Mouse (Mus musculus) heart, embryonic 13.5 days (tissue): ENCODE data around the gene Htr5b. TPM values are rescaled to one million over a fixed set of nuclear protein-coding genes. Genes with fewer than 3 reads are reported as not detected.

ENCODE experiments used
- ATAC-seq: fragments of 200-750 bp; cut with Nextera tagmentation; 2 replicates; pipeline ENCODE4 v1.8.0; 2017; ENCODE audit warnings: moderate TSS enrichment; ENCODE audit not compliant: insufficient number of reproducible peaks, low FRiP score, low TSS enrichment; ENCODE audit errors: extremely low read depth
- H3K27ac ChIP-seq: fragments of 300-500 bp; sonication (generic); replicated peaks from 2 replicates; pipeline ENCODE4 v1.5.1; 2015; ENCODE audit warnings: moderate library complexity, mild to moderate bottlenecking, inconsistent platforms
- H3K27me3 ChIP-seq: fragments of 300-500 bp; sonication (generic); replicated peaks from 2 replicates; pipeline ENCODE4 v1.6.1; 2015; ENCODE audit warnings: mild to moderate bottlenecking, inconsistent platforms
- H3K36me3 ChIP-seq: fragments of 300-500 bp; sonication (generic); 2 replicates; pipeline ENCODE4 v1.6.1; 2015; ENCODE audit warnings: mild to moderate bottlenecking, inconsistent platforms
- H3K4me1 ChIP-seq: fragments of 300-500 bp; sonication (generic); 2 replicates; pipeline ENCODE4 v1.6.1; 2015; ENCODE audit warnings: inconsistent platforms
- H3K4me2 ChIP-seq: fragments of 300-500 bp; sonication (generic); 2 replicates; pipeline ENCODE4 v1.6.1; 2015; ENCODE audit warnings: inconsistent platforms, mild to moderate bottlenecking, moderate library complexity
- H3K4me3 ChIP-seq: fragments of 300-500 bp; sonication (generic); 2 replicates; pipeline ENCODE4 v1.5.1; 2015; ENCODE audit warnings: moderate library complexity, mild to moderate bottlenecking, inconsistent platforms
- H3K9ac ChIP-seq: fragments of 300-500 bp; sonication (generic); 2 replicates; pipeline ENCODE4 v1.6.1; 2015; ENCODE audit warnings: inconsistent platforms, mild to moderate bottlenecking, moderate library complexity
- H3K9me3 ChIP-seq: fragments of 300-500 bp; sonication (generic); 2 replicates; pipeline ENCODE4 v1.6.1; 2016; ENCODE audit warnings: inconsistent platforms
- WGBS: fragments of 180-500 bp; shearing (Covaris S2); methylation state at CpG from one replicate; pipeline ENCODE4 v1.1.7; 2015; ENCODE audit warnings: mixed read lengths; 5-methylcytosine and 5-hydroxymethylcytosine counted together
- polyA plus RNA-seq: library from polyadenylated mRNA; unstranded; fragments of >200 nt; fragmentation: Nextera tagmentation; extraction: Ambion mirVana; gene quantifications from 2 replicates; pipeline ENCODE4 v1.2.1, GENCODE M21; 2015

The Htr5b gene
- polyA plus RNA-seq, 1 experiment from 2014 or later: 0.48 TPM

DNA sequence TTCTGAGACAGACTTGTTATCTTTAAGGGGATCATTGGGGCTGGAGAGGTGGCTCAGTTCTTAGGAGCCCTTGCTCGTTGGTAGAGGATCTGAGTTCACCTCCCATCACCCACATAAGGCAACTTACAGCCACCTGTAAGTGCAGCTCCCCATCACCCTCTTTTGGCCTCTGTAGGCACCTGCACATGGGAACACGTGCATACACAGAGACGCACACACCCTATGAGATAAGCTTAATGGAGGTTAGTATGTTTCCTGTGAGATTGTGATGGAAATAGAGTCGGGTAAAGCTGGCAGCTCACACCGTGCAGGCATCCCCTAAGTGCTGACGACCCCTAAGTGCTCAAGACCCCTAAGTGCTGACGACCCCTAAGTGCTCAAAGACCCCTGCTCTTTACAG is 3.2 kb upstream of the Htr5b start:
- no peak for ATAC-seq
- WGBS: 38% methylated on average over 7 of the region's 7 CpGs
- H3K27ac ChIP-seq: no peak overlapping the region
- H3K4me2 ChIP-seq: no peak overlapping the region
- H3K36me3 ChIP-seq: no peaks in the 10 kb centered on the region
- peaks cover 17% of the 10 kb centered on the region for H3K4me1 ChIP-seq
- H3K9me3 ChIP-seq: no peaks in the 10 kb centered on the region
- no peak overlapping the region for H3K4me3 ChIP-seq
- no peak overlapping the region for H3K9ac ChIP-seq
- H3K27me3 ChIP-seq: peaks cover 48% of the 10 kb centered on the region

DNA sequence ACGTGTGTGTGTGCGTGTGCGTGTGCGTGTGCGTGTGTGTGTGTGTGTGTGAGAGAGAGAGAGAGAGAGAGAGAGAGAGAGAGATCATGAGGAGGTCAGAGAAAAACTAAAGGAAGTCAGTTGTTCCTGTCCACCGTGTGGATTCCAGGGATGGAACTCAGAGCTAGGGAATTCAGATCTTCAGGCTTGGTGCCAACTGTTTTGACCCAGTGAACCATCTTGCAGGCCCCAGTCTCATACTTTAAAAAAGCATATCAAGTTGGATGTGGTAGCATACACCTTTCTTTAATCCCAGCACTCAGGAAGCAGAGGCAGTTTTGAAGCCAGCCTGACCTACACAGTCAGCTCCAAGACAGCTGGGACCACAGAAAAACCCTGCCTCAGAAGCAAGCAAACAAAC is 1.0 kb upstream of the Htr5b start:
- no peak overlapping the region for H3K9ac ChIP-seq
- H3K36me3 ChIP-seq: no peaks in the 10 kb centered on the region
- H3K27ac ChIP-seq: no peak overlapping the region
- H3K9me3 ChIP-seq: no peaks in the 10 kb centered on the region
- peaks cover 17% of the 10 kb centered on the region for H3K4me1 ChIP-seq
- WGBS: 72% methylated on average over 6 of the region's 6 CpGs
- no peak overlapping the region for H3K4me3 ChIP-seq
- H3K27me3 ChIP-seq: peaks cover 54% of the 10 kb centered on the region
- no peak for ATAC-seq
- H3K4me2 ChIP-seq: no peak overlapping the region

DNA sequence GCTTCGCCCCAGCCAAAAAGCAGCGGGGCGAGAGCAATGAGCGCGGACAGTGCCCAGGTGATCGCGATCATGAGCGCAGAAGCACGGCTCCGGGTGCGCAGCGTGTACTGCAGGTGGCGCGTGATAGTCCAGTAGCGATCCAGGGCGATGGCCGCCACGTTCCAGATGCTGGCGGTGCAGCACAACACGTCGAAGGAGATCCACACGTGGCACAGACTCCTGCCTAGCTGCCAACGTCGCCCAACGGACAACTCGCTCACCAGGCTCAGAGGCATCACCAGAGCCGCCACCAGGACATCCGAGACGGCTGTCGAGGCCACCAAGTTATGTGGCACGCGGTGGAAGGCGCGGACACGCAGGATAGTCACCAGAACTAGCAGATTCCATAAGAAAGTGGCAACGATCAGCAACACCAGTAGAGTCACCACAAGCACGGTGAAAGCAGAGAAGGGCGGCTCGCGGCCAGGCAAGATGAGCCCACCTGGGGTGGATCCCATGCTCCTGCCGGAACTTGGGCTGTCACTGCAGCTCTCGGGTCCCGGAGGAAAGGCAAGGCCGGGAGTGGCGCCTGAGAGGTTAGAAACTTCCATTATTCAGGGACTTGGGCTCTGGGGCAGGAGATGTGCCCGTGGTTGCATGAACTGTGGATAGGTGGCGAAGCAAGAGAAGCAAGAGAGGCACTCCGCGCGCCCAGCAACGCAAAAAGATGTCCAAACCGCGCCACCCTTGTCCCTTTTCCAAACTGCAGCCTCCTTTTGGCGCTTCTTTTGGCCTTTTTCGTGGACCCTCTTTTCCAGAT is 466 bp downstream of the Htr5b start:
- no peak for ATAC-seq
- Histone ChIP-seq H3K27me3 (peaks cover 52% of the 10 kb centered on the region), H3K4me2 (peak overlapping the region; percentile 76), H3K4me3 (peak overlapping the region; percentile 48), H3K9me3 (no peaks in the 10 kb centered on the region), H3K27ac (no peak overlapping the region), H3K9ac (0 out of 2 replicates have a peak overlapping the region, but pooled peaks have one; percentile 33), H3K36me3 (no peaks in the 10 kb centered on the region), H3K4me1 (peaks cover 17% of the 10 kb centered on the region)
- WGBS: 11% methylated on average over 55 of the region's 55 CpGs

DNA sequence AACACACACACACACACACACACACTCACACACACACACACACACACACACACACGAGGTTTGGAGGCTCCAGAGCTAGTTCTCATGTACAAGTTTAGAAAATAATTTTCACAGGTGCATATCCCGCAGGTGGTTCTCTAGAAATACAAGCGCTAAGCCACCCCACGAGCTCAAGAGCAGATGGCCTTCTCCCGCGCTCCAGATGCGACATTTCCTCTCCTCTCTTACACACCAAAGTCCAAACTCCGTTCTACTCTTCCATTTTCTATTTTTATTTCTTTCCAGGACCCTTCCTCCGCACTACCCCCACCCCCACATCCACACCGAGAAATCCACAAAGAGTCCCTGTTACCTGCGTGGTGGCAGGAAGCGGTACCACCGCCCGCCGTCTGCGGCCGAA is 1.2 kb downstream of the Htr5b start:
- Histone ChIP-seq H3K4me1 (peaks cover 17% of the 10 kb centered on the region), H3K9me3 (no peaks in the 10 kb centered on the region), H3K27me3 (peaks cover 51% of the 10 kb centered on the region), H3K36me3 (no peaks in the 10 kb centered on the region), H3K4me2 (peak overlapping the region; percentile 76), H3K4me3 (peak overlapping the region; percentile 48), H3K27ac (no peak overlapping the region), H3K9ac (no peak overlapping the region)
- 48% methylated on average over 17 of the region's 17 CpGs for WGBS
- ATAC-seq: no peak

DNA sequence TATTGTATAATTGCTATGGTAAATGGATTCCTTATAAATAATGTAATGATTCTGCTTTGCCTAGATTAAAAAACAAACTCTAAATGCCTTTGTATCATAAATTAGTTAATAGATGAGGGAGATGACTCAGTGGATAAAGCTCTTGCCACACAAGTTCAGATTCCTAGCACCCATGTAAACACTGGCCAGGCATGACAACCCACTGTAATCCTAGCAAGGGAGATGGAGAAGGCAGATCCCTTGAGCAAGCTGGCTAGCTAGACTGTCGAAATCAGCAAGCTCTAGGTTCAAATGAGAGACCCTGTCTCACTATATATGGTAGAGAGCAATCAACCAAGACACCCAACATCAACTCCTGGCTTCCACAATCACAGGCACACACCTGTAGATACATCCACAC is 9.7 kb downstream of the Htr5b start:
- H3K9ac ChIP-seq: no peak overlapping the region
- H3K4me1 ChIP-seq: no peaks in the 10 kb centered on the region
- H3K27me3 ChIP-seq: no peaks in the 10 kb centered on the region
- no peak overlapping the region for H3K4me3 ChIP-seq
- H3K9me3 ChIP-seq: no peaks in the 10 kb centered on the region
- WGBS: 48% methylated on average over 1 of the region's 1 CpGs
- no peaks in the 10 kb centered on the region for H3K36me3 ChIP-seq
- no peak for ATAC-seq
- H3K27ac ChIP-seq: no peak overlapping the region
- H3K4me2 ChIP-seq: no peak overlapping the region

DNA sequence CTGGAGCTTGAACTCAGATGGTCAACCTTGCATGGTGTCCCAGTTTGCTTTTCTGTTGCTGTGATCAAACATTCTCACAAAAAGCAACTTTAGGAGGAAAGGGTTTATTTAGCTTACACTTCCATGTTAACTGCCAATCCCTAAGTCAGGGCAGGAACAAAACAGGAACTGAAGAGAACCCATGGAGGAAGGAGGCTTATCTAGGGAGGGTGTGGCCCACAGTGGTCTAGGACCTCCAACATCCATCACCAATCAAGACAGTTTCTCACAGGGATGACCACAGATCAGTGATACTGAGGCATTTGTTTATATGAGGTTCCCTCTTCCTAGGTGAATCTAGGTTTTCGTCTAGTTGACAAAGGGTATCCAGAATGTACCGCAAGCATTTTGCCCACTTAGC is 16.3 kb downstream of the Htr5b start:
- peaks cover 7% of the 10 kb centered on the region for H3K36me3 ChIP-seq
- H3K27me3 ChIP-seq: no peaks in the 10 kb centered on the region
- H3K4me2 ChIP-seq: no peak overlapping the region
- WGBS: 83% methylated on average over 2 of the region's 2 CpGs
- H3K9ac ChIP-seq: no peak overlapping the region
- H3K27ac ChIP-seq: no peak overlapping the region
- H3K9me3 ChIP-seq: peaks cover 4% of the 10 kb centered on the region; the same call in 1 of the 2 replicates
- H3K4me3 ChIP-seq: no peak overlapping the region
- no peaks in the 10 kb centered on the region for H3K4me1 ChIP-seq
- no peak for ATAC-seq

DNA sequence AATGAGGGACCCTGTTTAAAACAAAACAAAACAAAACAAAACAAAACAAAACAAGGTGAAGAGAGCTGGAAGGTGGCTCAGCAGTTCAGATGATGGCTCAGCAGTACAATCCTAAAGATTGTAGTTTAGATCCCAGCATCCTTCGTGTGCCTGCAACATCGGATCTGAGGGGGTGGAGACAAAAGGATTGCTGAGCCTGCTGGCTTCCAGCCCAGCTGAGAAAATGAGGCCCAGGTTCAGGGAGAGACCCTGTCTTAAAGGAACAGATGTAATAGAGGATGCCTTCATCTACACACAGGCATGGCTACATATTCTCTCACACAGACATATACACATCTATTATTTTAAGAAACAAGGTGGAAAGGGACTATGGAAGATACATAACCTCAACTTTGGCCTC is 17.1 kb downstream of the Htr5b start:
- H3K27ac ChIP-seq: no peak overlapping the region
- H3K4me2 ChIP-seq: no peak overlapping the region
- H3K4me3 ChIP-seq: no peak overlapping the region
- 44% methylated on average over 2 of the region's 2 CpGs for WGBS
- no peak overlapping the region for H3K9ac ChIP-seq
- no peaks in the 10 kb centered on the region for H3K27me3 ChIP-seq
- H3K36me3 ChIP-seq: peaks cover 13% of the 10 kb centered on the region
- H3K9me3 ChIP-seq: peaks cover 4% of the 10 kb centered on the region; the same call in 1 of the 2 replicates
- ATAC-seq: no peak
- no peaks in the 10 kb centered on the region for H3K4me1 ChIP-seq

DNA sequence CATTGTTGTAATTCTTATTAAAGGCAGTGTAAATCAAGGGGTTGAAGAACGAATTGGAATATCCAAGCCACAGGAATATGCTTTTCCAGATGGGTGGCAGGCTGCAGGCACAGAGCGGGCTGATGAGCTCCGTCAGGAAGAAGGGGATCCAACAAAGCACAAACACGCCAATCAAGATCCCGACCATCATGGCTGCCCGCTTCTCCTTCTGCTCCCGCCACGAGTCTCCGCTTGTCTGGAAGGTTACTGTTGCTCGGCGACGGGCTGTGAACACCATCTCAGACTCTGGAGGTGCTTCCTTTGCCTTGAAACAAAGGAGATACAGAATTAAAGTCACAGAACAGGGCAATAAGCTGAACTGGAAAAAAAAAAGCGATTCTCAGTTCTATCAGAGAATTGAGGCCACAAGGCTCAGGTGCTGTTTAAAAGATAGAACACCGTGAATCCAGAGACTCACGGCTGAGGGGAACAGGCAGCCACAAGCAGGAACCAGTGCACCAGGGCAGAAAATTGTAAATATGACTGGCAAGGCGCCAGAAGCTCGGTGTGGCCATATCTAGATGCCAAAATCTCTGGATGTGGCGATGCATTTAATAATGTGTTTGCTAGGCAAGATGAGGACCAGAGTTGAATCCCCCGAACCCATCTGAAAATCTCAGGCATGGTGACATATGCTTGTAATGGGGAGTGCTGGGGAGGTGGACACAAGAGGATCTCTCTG is 17.7 kb downstream of the Htr5b start:
- no peak overlapping the region for H3K9ac ChIP-seq
- peaks cover 20% of the 10 kb centered on the region for H3K36me3 ChIP-seq
- H3K4me1 ChIP-seq: no peaks in the 10 kb centered on the region
- no peak overlapping the region for H3K4me3 ChIP-seq
- no peaks in the 10 kb centered on the region for H3K27me3 ChIP-seq
- 79% methylated on average over 19 of the region's 19 CpGs for WGBS
- peaks cover 4% of the 10 kb centered on the region; the same call in 1 of the 2 replicates for H3K9me3 ChIP-seq
- ATAC-seq: no peak
- H3K27ac ChIP-seq: no peak overlapping the region
- H3K4me2 ChIP-seq: no peak overlapping the region

DNA sequence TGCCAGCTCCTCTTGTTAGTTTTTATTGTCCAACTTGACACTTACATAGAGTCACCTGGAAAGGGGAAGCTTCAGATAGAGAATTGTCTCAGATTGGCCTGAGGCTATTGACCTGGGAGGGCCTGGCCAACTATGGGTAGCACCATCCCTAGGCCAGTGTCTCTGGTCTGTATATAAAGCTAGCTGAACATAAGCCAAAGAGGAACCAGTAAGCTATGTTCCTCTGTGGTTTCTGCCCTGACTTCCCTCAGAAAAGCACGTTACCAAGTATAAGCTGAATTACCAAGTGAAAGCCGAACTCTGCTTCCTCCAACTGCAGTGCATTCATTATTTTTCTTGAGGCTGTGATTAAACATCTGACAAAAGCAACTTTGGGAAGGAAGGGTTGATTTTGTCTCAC is 19.5 kb downstream of the Htr5b start:
- Histone ChIP-seq H3K4me3 (no peak overlapping the region), H3K9me3 (peaks cover 4% of the 10 kb centered on the region; the same call in 1 of the 2 replicates), H3K27me3 (no peaks in the 10 kb centered on the region), H3K4me2 (no peak overlapping the region), H3K9ac (no peak overlapping the region), H3K36me3 (peaks cover 34% of the 10 kb centered on the region), H3K4me1 (no peaks in the 10 kb centered on the region), H3K27ac (no peak overlapping the region)
- WGBS: 79% methylated on average over 2 of the region's 2 CpGs
- ATAC-seq: no peak

DNA sequence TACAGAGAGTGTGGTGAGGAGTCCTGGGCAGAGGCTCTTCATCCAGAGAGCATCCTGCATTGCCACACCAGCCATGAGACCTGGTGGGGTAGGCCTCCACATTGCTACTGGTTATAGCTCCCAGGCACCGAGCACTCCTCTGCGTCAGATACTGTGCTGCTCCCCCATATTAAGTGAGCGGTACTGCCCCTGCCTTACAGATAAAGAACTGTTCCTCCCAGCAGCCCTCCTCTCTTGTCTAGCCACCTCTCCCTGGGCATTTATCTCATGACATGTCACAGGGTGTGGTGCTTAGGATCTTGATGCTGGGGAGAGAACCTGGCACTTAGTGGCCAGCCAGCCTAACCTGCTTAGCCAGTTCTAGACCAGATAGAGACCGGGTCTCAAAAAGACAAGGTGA is 31.2 kb downstream of the Htr5b start:
- Histone ChIP-seq H3K4me1 (no peaks in the 10 kb centered on the region), H3K4me2 (no peak overlapping the region), H3K36me3 (peaks cover 100% of the 10 kb centered on the region), H3K27me3 (no peaks in the 10 kb centered on the region), H3K9me3 (no peaks in the 10 kb centered on the region), H3K4me3 (no peak overlapping the region), H3K27ac (no peak overlapping the region), H3K9ac (no peak overlapping the region)
- 0 out of 2 replicates have a peak, but pooled peaks have one; percentile 10 for ATAC-seq
- 81% methylated on average over 4 of the region's 4 CpGs for WGBS

DNA sequence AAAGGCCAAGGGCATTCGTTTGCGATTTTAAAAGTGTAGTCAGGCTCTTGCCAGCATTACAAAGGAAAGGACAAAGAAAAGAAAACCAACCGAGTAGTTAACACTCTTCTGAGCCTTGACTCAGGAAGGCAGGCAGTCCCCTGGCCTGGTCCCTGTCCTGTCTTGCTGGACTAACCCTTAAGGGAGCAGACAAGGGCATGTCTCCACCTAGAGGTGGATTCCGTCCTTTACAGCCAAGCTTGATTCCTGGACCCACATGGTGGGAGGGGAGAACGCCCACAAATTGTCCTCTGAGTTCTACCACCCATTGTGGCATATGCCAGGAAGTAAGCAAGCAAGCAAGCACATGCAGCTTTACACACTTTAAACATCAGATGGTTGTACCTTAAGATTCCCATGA is 38.0 kb downstream of the Htr5b start:
- Histone ChIP-seq H3K27ac (no peak overlapping the region), H3K9ac (no peak overlapping the region), H3K4me3 (no peak overlapping the region), H3K36me3 (peaks cover 80% of the 10 kb centered on the region), H3K4me2 (no peak overlapping the region), H3K4me1 (no peaks in the 10 kb centered on the region), H3K27me3 (no peaks in the 10 kb centered on the region), H3K9me3 (no peaks in the 10 kb centered on the region)
- 37% methylated on average over 5 of the region's 5 CpGs for WGBS
- no peak for ATAC-seq
